Mouse (Mus musculus) B cell, adult 62 days (primary cell): ENCODE measurements around the gene Nudt9. TPM values are rescaled to one million over a fixed set of nuclear protein-coding genes. Genes with fewer than 3 reads are reported as not detected.

Source experiments
- total RNA-seq: library from RNA; stranded (reverse); gene quantifications from 4 replicates; pipeline ENCODE4 v1.2.4, GENCODE M21; 2023

Nudt9 gene
- total RNA-seq = 43.0 to 55.5 TPM (median 47.8 TPM) in 4 replicates

DNA sequence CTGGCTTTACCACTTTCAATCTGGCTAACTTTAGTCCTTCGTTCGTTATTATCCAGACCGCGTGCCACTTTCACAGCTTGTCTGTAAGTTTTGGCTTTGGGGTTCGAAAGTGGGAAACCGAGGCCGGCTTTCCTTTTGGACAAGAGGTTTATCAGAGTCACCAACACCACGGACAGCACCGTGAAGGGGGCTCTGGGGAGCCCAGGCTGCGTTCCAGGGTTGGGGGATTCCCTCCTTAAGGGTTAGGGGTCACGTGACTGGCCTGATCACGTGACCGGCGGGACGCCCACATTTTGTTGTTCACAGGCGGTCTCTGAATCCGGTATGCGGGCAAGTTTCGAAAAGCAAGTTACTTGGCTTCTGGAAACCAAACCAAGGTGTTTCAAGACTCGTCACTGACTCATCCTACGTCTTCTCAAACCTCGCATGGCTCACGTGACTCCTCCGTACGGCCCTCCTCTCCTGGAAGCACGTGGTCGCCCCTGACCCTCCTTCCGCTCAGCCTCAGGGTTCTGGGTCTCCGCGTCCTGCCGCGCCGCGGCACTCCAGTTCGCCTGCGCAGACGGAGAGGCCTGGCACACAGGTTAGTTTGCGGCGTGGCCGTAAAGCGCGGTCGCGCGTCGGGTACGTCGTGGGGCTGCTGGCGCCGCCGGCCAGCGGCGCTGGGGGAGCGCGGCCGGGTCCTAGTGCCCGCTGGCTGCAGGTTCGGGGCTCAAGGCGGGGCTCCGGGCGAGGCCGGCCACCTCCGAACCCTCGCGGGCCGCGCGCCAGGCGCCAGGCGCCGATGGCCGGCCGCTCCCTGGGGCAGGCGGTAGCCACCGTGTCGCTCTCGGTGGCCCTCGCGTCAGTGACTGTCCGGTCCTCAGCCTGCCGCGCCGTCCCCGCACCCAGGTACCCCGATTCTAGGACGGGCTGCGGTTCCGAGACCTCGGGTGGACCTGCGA, at the start of gene Nudt9:
TSS of gene Nudt9 (plus strand) at position 51 of the 944 bp plus-strand sequence.

DNA sequence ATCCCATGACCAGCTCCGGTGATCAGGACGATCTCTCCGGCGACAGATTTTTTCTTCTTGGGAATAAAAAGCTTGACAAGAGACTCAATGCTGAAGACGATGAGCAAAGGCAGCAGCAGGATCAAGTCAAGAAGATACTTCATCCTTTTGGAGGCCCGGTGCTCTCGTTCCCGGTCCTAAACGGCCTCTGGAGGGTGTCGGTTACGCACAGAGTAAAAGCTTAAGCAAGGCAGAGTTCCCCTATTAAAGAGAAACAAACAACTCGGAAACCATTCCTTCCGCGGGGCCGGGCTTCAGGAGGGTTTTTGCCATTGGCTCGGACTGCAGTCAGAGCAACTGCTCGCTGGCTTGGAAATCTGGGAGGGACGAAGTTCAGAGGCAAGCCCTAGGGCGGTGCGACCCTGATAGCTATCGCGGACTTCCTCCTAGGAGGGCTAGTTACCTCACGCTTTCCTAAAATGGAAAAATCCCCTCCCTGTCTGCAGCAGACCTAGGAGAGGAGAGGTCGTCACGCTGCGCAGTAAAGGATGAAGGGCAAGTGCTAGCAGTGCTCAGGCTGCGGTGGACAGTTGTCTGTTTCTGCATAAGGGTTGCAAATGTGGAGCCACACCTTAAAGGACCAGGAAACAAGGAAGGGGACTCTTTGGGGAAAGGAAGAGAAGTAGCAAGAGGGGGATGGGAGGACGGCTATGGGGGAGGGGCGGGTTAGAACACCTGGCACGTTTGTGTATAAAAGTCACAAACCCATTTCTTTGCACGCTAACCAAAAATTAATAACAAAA, 24.3 kb upstream of the Nudt9 start, which contains the start of gene Hsd17b11:
TSS of gene Hsd17b11 (minus strand) at position 323 of the 782 bp plus-strand sequence.

DNA sequence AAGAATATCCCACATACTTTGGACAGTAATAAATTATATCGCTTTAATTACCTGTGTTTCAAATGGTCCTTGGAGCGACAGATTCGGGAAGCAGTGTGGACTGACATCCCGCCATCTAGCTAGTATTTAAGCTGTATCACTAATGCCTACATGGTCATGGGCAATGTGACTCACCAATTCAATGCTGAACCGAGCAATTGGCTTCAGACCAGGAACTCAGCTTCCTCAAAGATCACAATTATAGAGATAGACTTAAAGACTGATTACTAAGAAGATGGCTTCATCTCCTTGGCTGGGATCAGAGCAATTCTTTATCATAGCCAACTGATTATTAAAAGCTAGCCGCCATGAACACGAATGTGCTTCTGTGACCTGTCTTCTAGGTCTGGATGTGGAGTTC, 31.4 kb downstream of the Nudt9 start, which contains the start of gene Gm17660:
TSS of gene Gm17660 (minus strand) at position 101 of the 400 bp plus-strand sequence.

DNA sequence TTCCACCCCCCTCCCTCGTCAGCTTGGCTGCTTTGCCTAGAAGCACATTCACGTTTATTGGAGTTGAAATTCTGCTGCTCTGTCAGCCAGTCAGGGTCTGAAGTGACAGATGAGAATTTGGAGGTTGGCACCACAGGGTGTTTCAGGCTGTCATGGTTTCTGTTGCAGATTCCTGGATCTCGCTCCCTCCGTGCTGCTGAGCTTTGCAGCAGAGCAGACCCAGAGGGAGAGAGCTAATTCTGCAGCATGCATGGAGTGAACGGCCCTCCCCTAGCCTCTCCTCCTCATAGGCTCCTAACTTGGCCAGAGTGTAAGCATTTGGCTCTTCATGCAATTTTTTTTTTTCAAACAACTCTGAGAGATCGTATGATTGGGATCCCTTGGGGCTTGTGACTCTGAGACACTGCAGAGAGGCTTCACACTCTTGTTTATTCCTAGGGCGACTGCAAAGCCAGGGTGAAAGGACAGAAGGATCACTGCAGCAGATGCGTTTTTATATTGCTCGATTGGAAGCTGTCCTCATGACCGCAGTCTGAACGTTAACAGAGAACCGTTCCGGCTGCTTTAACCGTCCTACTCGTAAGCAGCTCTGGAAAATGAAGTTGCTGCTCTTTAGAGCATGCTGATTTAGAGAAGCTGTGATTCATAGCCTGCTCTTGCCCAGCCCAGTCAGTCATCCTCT, 67.5 kb downstream of the Nudt9 start, which contains the start of gene Sparcl1:
TSS of gene Sparcl1 (minus strand) at position 243 of the 682 bp plus-strand sequence.

Other genes starting within 250 kb of the Nudt9 start
- gene Klhl8, start 135.0 kb upstream of the Nudt9 start, total RNA-seq = 1.8 to 3.1 TPM (median 2.0 TPM) in 4 replicates
- 0.72 TPM in 1 of 4 replicates, not detected in the others for gene Hsd17b13, start 68.9 kb upstream of the Nudt9 start, total RNA-seq
- gene Hsd17b11, start 24.4 kb upstream of the Nudt9 start, total RNA-seq = 38.5 to 43.3 TPM (median 40.7 TPM) in 4 replicates
- gene Gm17660, start 31.3 kb downstream of the Nudt9 start, total RNA-seq = not detected in 4 replicates
- not detected in 4 replicates for gene Sparcl1, start 67.4 kb downstream of the Nudt9 start, total RNA-seq
- gene Dspp, start 124.4 kb downstream of the Nudt9 start, total RNA-seq = not detected in 4 replicates
- not detected in 4 replicates for gene Dmp1, start 156.3 kb downstream of the Nudt9 start, total RNA-seq